Mouse (Mus musculus): ENCODE measurements around the gene Wdr48.

Wdr48 gene

GRCm38 (mm10) chr9:119970763-119971656 is 76.3 kb downstream of the Wdr48 start:
- no peak for DNase-seq

GRCm38 (mm10) chr9:119972166-119972565 is 77.5 kb downstream of the Wdr48 start:
- no peak for DNase-seq

- no peak for DNase-seq
These were observed 77.9 kb downstream of the Wdr48 start for GRCm38 (mm10) chr9:119972582-119972981.

- no peak for DNase-seq
These were observed 78.6 kb downstream of the Wdr48 start for GRCm38 (mm10) chr9:119973281-119973680.

- DNase-seq, result no peak
These were observed 79.3 kb downstream of the Wdr48 start for GRCm38 (mm10) chr9:119973869-119974520.

GRCm38 (mm10) chr9:119974609-119975008 is 79.9 kb downstream of the Wdr48 start:
- DNase-seq, result no peak

- DNase-seq, result no peak
These were observed 80.6 kb downstream of the Wdr48 start for GRCm38 (mm10) chr9:119975286-119975685.

All from retina, postnatal 1 day (tissue).